Mouse (Mus musculus): ENCODE measurements around the gene Slc13a5.

The Slc13a5 gene

GRCm38 (mm10) chr11:72205256-72205655 lies 61.8 kb downstream of the Slc13a5 start:
- DNase-seq (ENCODE audit: low spot score) = no peak

- no peak for DNase-seq (ENCODE audit: low spot score)
These were observed 63.6 kb downstream of the Slc13a5 start for GRCm38 (mm10) chr11:72203440-72203839.

GRCm38 (mm10) chr11:72196506-72196905 lies 70.5 kb downstream of the Slc13a5 start:
- no peak for DNase-seq (ENCODE audit: low spot score)

- DNase-seq (ENCODE audit: low spot score) = no peak
These were observed 72.8 kb downstream of the Slc13a5 start for GRCm38 (mm10) chr11:72194259-72194658.
